Mouse (Mus musculus) cerebellum, adult 8-10 months (tissue): ENCODE data around the gene Prdm11.

ENCODE experiments used
- DNase-seq: peaks from one replicate; pipeline ENCODE4 v3.0.0; 2022

Prdm11 gene

DNA sequence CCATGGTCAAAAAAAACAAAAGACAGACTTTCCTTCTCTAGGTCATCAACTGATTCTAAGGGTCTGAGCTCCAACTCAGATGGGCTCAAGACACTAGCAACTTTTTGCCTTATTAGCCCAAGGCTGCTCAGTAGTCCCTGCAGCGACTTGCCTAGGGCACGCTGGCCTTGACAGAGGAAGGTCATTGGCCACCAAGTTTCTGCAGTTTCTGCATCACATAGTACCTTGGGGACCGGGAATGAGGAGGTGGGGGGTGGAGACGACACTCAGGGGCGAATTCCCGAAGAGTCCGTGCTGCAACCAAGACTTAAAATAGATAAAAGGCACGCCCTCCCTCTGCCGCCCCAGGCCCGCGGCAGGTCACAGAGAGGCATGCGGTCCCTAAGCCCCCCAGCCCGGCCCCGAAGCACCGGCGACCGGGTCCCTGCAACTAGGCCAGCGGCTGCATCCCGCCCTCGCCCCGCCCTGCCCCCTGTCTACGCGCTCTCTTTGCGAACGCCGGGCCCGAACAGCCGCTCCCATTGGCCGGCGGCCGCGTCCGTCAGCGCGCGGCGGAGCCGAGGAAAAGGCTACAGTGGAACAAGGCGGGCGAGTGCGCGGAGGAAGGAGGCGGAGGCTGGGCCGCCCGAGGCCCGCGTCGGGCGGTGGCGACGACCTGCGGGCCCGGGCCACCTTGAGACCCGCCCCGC lies 694 bp downstream of the Prdm11 start:
- peak; percentile 96 for DNase-seq

DNA sequence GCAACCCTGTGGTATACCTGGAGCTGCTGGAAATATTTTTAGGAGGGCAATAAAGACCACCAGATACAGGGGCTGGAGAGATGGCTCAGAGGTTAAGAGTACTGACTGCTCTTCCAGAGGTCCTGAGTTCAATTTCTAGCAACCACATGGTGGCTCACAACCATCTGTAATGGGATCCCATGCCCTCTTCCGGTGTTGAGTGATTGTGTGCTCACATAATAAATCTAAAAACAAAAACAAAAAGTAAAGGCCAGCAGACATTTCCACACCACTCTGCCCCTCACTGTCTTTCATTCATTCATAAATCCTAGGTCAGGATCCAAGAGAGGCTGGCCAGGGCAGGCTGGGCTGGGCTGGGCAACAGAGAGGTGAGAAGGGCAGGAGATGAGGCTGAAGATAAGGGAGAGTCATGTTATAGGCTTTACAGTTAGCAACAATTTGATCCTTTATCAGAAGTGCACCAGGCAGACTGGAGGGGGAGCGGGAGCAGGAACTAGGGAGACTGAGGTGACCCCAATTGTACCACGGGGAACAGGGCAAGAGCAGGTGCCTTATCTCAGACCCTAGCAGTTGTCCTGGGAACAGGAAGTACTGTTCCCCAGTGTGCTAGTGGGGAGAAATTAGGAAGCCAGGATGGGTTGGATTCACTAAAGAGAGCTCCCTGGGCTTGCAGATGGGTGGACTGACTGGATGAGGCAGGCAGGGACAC lies 2.4 kb downstream of the Prdm11 start:
- no peak for DNase-seq

DNA sequence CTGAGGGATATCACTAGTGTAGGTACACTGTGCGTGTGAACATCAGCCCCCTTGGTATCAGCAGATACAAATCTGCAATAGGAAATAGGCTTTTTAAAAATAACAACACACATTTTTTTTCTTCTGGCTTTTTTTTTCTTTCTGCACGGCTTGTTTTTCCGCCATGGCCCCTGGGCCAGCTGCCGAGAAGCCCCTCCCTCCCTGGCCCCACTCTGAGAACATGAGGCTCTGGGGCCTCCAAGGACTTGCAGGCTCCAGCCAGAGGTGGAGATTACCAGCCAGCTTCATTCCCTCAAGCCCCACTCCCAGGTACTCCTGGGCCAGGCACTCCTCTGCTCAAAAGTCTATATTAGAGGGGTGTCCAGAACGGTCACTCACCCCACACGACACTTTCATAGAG lies 4.5 kb downstream of the Prdm11 start:
- no peak for DNase-seq

DNA sequence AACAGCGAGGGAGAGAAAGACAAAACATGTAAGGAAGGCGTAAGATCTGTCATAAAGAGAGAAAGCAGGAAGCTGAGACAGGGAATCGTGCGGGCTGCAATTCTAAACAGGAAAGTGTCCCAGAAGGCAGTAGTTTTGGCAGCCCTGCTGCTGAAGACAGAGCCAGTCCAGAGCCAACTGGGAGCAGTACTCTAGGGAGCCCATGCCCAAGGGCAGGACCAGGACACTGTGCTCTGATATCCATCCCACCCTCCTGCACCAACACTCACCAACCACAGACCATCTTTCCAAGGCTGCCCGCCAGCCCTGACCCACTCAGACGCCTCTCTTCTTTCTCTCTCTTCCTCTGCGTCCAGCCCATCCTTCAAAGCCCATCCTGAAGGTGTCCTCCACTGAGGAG lies 5.1 kb downstream of the Prdm11 start:
- DNase-seq = no peak

DNA sequence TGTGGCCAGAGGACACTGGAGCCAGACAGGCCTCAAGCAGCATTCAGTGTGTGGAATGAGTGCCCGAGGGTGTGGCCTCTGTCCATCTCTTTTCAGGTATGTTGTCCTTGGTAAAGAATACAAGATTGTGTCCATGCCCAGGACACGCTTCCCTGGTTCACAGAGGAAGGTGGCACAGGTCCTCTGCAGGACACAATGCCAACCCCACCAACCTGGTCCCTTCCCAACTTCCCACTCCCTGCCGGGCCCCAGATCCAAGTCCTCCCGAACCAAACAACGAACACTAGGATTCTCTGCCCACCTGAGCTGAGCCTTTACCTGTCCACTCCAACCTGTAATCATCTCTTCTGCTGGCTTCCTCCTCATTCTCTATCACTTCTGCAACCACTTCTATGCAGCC lies 6.3 kb downstream of the Prdm11 start:
- DNase-seq = peak; percentile 19

DNA sequence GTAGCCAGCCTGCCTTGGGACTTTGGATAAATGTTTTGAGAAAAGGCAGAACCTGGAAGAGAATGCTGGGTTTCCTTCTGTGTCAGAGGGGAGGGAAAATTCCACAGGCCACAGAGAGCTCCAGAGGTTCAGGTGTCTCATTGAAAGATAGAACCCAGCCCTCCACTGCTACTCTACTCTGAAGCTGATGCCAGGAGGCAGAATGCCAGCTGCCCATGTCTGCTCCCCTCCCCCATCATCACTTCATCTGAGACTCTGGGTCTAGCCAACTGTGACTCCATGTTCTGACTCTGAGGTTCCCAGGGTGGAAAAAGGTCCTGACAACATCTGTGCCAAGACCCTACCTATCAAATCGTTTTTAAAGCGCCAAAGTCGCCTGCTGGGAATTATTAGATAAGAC lies 6.9 kb downstream of the Prdm11 start:
- DNase-seq = no peak

DNA sequence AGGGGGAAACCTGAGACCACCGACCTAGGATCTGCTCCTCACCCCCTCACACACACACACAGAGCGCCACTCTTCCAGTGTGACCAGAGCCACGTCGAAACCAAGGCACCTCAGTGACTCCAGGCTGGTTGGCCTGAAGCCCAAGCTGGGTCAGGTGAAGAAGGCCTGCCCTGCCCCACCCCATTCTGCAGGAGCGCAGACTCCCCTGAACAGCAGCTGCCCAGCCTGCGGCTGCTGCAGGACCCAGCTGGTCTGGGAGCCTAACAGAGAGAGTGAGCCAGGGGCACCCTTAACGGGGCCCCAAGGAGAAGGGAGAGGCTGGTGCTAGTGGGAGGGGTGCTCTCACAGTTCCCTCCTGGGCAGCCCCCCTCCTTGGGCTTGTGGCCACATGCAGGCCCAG lies 10.3 kb downstream of the Prdm11 start:
- DNase-seq = no peak

DNA sequence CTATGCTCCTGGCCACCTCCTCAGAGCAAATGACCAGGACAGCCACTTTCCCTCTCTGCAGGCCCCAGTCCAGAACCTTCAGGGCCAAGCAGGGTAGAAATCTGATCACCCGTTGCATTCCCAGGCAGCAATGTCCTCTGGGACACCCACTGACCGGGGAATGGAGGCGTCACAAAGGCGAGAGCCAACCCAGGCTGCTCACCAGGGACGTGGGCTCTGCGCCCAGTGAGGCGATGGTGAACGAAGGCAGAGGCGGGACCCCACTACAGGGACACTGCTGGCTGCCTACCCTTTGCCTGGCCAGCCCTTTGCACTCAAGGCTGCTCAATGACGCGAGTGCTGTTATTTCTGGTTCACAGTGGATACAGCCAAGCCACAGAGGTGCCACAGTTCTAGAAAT lies 13.3 kb downstream of the Prdm11 start:
- no peak for DNase-seq

DNA sequence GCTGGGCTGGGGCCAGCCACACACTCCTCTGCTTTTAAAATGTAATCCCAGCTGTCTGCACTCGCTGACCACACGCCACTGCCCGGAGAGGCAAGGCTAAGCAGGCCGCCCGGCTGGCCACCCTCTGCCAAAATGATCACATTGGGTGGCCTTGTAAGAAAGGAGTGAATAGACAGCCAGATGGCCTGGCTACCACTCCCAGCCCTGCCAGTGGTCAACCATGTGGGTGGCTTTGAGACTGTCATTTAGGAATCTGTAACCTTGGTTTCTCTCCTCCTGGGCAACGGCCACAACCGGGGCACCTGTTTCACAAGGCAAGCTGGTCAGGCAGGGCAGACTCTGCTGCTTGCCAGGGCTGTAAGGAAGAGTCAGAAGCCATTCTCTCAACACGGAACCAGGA lies 13.9 kb downstream of the Prdm11 start:
- peak; percentile 58 for DNase-seq

DNA sequence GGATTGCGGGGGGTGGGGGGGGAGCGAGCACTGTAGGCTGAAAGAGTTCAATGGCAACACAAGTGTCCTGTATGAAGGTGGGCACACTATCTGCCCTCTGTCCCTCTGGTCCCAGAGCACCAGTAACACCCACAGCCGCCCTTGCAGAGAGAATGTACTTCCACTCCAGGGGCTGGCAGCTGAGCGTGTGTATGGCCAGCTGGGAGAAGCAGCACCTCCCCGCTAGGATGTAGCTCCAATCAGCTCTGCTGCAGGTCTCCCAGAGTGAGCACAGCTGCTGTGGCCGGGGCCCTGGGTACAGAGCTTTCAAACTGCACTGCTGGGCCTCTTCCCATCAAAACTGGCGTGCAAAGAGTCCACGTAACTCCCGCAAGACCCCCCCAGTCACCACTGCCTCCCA lies 14.9 kb downstream of the Prdm11 start:
- no peak for DNase-seq

DNA sequence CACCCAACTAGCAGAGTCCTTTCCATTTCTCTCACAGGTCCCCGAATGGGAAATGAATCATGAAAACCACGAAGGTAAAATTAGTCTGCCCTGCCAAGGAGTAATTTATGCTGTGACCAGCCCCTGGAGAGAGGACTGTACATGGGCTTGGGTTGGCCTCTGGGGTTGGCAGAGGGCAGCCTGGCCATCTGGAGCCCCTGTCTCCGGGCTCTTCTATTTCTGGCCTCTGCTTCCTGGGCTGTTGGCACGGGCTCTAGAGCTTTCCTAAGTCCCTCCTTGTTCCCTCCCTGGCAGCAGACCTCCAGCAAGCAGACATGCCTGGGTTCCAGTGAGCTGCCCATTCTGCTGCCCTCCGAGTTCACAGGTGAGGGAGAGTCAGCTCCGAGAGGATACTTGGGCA lies 15.9 kb downstream of the Prdm11 start:
- peak; percentile 68 for DNase-seq

DNA sequence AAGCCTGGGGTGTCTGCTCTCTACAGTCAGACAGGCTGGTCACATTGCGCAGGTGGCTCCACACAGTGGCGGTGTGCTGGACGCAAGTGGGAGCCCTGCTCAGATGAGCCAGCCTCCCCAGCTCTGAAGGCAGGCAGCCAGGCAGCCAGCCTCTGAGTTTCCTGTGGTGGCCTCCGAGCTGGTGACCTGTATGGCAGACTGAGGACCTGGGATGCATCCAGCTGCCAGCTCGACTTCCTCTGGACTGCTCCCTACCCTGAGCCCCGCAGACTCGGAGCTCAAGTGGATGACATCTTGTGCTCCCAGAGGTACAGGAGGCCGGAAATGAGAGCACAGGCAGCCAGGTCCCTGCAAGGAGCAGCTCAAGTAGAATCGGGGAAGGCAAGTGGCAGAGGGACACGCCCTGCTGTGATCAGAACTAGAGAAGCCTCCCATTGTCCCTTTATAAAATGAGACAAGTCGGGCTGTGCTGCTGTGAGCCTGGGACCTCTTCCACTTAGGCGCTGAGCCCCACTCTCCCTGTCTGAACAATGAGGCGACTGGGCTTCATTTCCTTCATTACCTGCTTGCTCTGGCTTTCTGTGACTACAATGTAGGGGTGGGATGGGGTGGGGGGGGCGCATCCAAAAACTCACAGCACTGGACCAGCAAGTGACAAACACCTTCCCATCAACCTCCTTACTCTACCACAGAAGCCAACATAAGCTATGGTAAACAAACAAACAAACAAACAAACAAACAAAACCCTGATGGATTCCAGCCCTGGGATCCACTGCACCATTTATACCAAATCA lies 16.5 kb downstream of the Prdm11 start:
- peak; percentile 61 for DNase-seq

DNA sequence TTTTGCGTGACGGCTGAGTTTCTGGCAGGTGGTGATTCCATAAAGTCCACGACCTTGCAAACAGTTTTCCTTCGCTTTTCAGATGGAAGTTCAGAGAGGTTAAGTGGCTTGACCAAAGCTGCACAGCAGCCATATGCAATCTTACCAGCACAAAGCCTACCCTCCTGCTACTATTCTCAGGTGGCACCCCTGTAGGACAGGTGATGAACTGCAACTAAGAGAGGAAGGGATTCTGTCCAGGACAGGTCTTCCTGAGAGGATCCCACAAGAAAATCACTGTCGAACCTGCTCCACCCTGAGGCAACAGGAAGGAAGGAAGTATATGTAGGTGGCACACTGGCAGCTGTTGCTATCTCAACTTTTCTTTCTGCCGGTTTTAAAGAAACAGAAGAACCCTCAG lies 17.1 kb downstream of the Prdm11 start:
- DNase-seq = no peak

DNA sequence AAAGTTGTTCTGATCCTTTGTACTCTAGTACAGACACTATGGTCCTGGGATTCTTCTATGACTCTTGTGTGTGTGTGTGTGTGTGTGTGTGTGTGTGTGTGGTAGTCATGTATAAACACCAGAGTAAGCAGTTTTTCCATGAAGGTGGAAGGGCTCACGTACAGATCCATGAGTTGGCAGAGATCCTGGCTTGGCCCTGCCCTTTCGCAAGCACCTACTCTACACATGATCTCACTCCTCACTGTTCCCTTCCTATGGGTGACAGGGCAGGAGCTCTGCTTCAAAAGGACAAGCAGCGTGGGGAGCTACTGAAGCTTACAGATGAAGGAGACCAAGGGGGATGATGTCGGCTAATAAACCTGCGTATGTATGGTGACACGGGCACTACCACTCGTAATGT lies 18.3 kb downstream of the Prdm11 start:
- no peak for DNase-seq

DNA sequence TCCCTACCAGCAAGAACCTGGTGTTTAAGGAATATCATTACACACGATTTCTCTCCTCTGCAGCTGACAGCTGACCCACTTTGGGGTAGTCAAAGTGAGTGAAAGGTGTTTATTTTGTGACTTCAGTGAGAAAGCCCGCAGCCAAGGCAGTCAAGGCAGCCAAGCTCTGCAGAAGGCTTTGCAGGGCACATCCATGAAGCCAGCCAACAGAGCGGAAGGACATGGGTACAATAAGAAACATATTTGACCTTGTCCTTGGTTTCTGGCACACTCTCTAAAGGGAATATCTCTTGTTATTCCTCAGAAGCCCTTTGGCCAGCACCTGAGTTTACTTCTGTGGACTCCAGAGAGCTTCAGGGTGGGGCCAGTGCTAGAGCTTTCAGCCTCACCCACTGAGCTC lies 21.5 kb downstream of the Prdm11 start:
- DNase-seq = no peak

DNA sequence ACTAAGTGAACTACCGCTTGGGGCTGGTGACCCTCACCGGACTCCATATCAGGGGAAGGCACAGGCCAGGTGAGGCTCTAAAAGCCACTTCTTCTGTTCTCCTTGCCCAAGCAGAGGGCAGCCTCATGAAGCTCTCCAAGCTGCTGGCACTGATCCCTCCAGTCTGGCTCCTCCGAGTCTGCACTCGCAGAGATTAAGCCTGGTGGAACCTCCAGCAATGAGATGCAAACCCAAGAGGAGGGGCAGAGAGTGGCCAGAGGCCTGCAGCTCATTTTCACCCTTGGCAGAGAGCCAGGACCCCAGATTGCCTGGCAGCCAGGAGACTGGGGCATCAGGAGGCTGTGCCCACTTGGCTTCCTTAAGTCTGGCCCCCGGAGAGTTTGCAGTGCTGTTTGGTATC lies 27.1 kb downstream of the Prdm11 start:
- DNase-seq = peak; percentile 52

DNA sequence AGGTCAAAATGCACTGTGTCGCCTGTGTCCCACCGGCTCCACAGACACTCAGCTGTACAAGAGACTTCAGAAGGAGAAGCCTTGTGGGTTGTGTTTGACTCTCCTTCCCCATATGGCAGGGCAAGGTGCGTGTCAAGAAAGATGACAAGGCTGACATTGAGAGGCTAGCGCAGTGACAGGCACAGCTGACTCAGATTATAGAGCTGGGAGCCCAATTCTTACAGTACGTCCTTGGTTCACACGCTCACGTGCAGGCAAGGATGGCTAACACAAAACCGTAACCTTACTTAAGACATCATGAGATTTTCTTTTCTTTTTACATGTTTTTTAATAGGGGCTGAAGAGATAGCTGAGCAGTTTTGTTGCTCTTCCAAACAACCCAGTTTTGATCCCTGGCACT lies 28.8 kb downstream of the Prdm11 start:
- no peak for DNase-seq

DNA sequence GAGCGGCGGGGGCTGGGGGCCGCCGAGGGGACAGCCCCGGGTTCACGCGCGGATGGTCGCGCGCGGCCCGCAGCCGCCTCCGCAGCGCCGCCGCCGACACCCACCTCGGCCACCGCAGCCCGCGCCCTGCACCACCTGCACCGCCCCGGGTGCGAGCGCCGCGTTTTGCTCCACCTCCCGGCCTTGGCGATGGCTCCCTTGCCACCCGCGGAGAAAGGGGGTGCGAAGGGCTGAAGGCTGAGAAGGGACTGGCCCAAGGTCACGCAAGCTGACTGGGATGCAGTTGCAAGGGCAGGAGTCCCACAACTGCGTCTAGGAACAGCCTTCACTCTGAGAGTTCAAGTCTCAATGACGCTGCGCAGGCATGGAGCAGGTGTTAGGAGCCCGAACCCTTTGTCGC lies 30.9 kb downstream of the Prdm11 start:
- no peak for DNase-seq

DNA sequence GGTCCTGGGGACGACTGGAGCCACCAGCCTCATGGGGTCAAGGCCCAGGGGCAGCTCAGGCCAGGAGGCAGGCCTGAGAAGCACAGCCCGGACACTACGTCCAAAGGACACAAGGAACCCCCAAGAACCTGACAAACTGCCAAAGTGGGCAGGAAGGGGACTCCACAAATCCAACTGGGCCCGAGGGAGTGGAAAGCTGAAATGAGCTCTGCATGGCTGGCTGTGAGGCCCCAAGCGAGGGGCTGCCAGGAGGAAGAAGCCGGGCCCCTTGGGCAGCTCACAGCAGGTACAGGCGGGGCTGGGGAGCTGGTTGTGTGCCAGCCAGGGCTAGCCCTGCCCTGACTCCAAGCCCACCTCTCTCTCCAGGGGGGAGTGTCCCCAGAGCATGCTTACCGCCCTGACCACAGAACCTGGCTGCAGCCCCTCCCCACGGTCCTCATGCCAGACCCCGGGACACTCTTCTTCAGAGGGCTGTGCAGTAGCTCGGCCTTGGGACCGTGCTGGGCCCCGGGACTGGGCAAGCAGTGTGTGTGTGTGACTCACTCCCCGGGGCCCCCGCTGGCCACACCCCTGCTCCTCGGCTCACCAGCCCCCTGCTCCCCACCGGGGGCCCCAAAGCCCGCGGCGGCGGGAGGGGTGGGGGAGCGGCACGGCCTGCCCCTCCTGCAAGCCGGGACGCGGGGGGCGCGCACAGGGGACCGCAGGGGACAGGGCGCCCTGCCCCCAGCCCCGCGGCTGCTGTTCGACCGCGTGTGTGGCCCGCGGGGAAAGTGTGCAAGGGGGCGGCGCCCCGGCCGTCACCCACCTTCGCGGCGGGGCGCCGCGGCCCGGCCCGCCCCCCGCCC lies 31.7 kb downstream of the Prdm11 start:
- DNase-seq = no peak

DNA sequence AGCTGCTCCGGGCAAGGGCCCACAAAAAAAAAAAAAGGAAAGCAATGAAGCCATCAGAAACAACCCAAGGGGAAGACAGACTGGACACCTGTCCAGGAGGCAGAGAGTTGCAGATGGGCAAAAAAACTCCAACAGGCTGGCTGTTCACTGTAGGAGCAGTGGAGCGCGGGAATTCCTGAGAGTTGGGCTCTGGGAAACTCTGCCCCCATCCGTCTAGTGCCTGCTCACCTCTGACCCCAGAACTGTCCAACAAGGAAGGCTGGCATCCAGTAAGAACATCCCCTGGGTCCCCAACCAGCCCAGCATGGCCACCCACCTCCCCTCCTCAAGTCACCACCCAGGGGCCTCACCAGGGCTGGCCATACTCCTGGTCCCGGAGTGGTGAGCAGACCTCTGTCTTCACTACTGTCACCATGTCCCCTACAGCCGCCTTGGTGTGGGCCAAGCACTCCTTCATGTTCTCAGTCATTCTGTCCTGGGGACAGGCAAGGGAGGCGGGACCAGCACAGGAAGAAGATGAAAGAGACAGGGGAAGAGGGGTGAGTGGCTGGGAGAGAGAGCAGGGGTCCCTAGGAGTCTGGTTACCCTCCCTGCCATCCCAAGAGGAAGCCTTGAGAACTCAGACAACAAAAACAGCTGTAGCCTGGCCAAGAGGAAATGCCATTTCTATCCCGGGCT lies 32.4 kb downstream of the Prdm11 start:
- no peak for DNase-seq

DNA sequence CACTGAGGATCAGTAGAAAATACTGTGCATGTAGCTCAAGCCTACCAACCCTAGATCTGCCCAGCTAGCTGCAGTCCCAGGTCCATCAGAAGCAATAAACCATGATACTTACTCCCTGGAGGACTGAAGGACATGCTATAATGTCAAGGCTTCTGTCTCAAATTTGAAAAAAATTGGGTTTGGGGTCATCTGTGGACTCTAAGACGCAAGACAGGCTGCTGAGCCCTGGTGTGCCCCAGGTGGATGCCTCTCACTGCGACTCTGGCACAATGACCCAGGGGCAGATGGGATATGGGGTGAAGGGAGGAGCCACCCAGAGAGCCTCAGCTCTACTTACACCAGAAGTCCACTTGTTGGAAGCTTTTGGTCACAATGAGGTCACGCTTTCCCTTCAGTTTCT lies 33.0 kb downstream of the Prdm11 start:
- no peak for DNase-seq

DNA sequence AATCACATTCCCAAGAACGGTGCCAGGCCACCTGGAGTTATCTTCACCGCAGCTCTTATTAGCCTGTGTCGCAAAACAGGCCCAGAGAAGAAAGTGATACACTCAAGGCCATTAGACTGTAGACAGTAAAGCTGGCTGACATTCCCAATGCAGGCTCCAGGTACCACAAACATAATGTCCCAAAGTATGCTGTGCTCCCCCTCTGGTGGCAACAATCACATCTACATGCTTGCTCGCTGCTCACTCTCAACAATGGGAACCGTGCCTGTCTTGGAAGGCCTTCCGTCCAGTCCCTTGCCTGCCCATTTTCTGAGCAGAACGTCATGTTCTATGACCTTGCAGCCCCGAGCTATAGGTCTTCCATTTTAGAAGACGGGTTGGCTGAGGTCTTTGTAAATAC lies 34.0 kb downstream of the Prdm11 start:
- DNase-seq = no peak

DNA sequence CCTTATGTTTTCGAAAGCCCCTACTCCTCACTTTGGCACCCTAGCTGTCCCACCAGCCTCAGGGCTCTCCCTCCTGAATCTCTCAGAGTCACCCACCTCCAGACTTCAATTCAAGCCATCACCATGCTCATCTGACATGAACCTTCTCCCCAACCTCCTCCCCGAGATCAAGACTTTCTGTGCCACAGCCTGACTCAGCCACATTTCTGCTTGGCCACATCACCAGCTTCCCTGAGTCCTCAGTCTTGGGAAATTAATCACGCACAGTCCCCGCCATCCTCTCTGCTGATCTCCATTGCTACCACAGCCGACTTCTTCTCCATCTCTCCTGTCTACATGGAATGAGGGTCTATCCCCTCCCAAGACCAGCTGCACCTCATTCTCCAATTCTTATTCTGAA lies 34.5 kb downstream of the Prdm11 start:
- no peak for DNase-seq
